Mouse (Mus musculus): ENCODE measurements around the gene Klhl22. TPM values are rescaled to one million over a fixed set of nuclear protein-coding genes. Genes with fewer than 3 reads are reported as not detected.
A peak's percentile ranks its signal among the peaks of the same experiment; 100 is the strongest.
"Not testable (repeated sequence)": the region's sequence is repeated elsewhere in the genome, so short reads cannot be mapped to it uniquely, and the experiment has no call there.

Gene Klhl22
- polyA plus RNA-seq, 1 experiment: 72.7 TPM

- WGBS: 62% methylated on average over 2 of the region's 2 CpGs
- H3K4me3 ChIP-seq (ENCODE audit: control insufficient read depth, insufficient read depth, low read length): no peak overlapping the region
These were observed 25.8 kb upstream of the Klhl22 start for GRCm38 (mm10) chr16:17733646-17734045.

GRCm38 (mm10) chr16:17734872-17735271 is 24.5 kb upstream of the Klhl22 start:
- H3K27ac ChIP-seq (ENCODE audit: control insufficient read depth, insufficient read depth, low read length); H3K27me3 ChIP-seq (ENCODE audit: control insufficient read depth, insufficient read depth, low read length); DNase-seq; H3K4me1 ChIP-seq (replicated peaks; ENCODE audit: control insufficient read depth, insufficient read depth, low read length); H3K4me3 ChIP-seq (ENCODE audit: control insufficient read depth, insufficient read depth, low read length); H3K36me3 ChIP-seq (ENCODE audit: control insufficient read depth, insufficient read depth, low read length): not testable (repeated sequence)
- 93% methylated on average over 6 of the region's 6 CpGs for WGBS

More at GRCm38 (mm10) chr16:17733646-17734045, 25.8 kb upstream of the Klhl22 start:
- Histone ChIP-seq H3K36me3 (ENCODE audit: control insufficient read depth, insufficient read depth, low read length) (no peaks in the 10 kb centered on the region), H3K4me1 (replicated peaks; ENCODE audit: control insufficient read depth, insufficient read depth, low read length) (no peaks in the 10 kb centered on the region), H3K27ac (ENCODE audit: control insufficient read depth, insufficient read depth, low read length) (no peak overlapping the region), H3K27me3 (ENCODE audit: control insufficient read depth, insufficient read depth, low read length) (peaks cover 2% of the 10 kb centered on the region; the same call in 1 of the 2 replicates)
- no peak for DNase-seq
- TF ChIP-seq POLR2A (IDR thresholded peaks at IDR 0.05; ENCODE audit: control insufficient read depth, extremely low read depth, insufficient read depth, low read length, poor library complexity) (no peak), CTCF (IDR thresholded peaks at IDR 0.05; ENCODE audit: borderline replicate concordance, control insufficient read depth, extremely low read depth, insufficient read depth, low read length, poor library complexity) (no peak)

GRCm38 (mm10) chr16:17736156-17736555 is 23.3 kb upstream of the Klhl22 start:
- DNase-seq: no peak
- WGBS: 57% methylated on average over 4 of the region's 4 CpGs
- no peak overlapping the region for H3K27ac ChIP-seq (ENCODE audit: control insufficient read depth, insufficient read depth, low read length)
- H3K4me3 ChIP-seq (ENCODE audit: control insufficient read depth, insufficient read depth, low read length): no peak overlapping the region
- H3K4me1 ChIP-seq (replicated peaks; ENCODE audit: control insufficient read depth, insufficient read depth, low read length): no peaks in the 10 kb centered on the region
- peaks cover 2% of the 10 kb centered on the region; the same call in 1 of the 2 replicates for H3K27me3 ChIP-seq (ENCODE audit: control insufficient read depth, insufficient read depth, low read length)
- H3K36me3 ChIP-seq (ENCODE audit: control insufficient read depth, insufficient read depth, low read length): no peaks in the 10 kb centered on the region
- TF ChIP-seq POLR2A (IDR thresholded peaks at IDR 0.05; ENCODE audit: control insufficient read depth, extremely low read depth, insufficient read depth, low read length, poor library complexity) (no peak), CTCF (IDR thresholded peaks at IDR 0.05; ENCODE audit: borderline replicate concordance, control insufficient read depth, extremely low read depth, insufficient read depth, low read length, poor library complexity) (no peak)

GRCm38 (mm10) chr16:17740080-17740479 is 19.3 kb upstream of the Klhl22 start:
- Histone ChIP-seq H3K4me3 (ENCODE audit: control insufficient read depth, insufficient read depth, low read length) (no peak overlapping the region), H3K4me1 (replicated peaks; ENCODE audit: control insufficient read depth, insufficient read depth, low read length) (no peaks in the 10 kb centered on the region), H3K36me3 (ENCODE audit: control insufficient read depth, insufficient read depth, low read length) (no peaks in the 10 kb centered on the region), H3K27me3 (ENCODE audit: control insufficient read depth, insufficient read depth, low read length) (0 out of 2 replicates have a peak, but pooled peaks cover 2% of the 10 kb centered on the region), H3K27ac (ENCODE audit: control insufficient read depth, insufficient read depth, low read length) (no peak overlapping the region)
- no peak for DNase-seq
- WGBS: 90% methylated on average over 4 of the region's 4 CpGs
- TF ChIP-seq POLR2A (IDR thresholded peaks at IDR 0.05; ENCODE audit: control insufficient read depth, extremely low read depth, insufficient read depth, low read length, poor library complexity) (no peak), CTCF (IDR thresholded peaks at IDR 0.05; ENCODE audit: borderline replicate concordance, control insufficient read depth, extremely low read depth, insufficient read depth, low read length, poor library complexity) (no peak)

GRCm38 (mm10) chr16:17742810-17743209 is 16.6 kb upstream of the Klhl22 start:
- no peak for DNase-seq
- H3K27ac ChIP-seq (ENCODE audit: control insufficient read depth, insufficient read depth, low read length): no peak overlapping the region

GRCm38 (mm10) chr16:17743279-17743678 is 16.1 kb upstream of the Klhl22 start:
- H3K27ac ChIP-seq (ENCODE audit: control insufficient read depth, insufficient read depth, low read length): no peak overlapping the region
- H3K36me3 ChIP-seq (ENCODE audit: control insufficient read depth, insufficient read depth, low read length): no peaks in the 10 kb centered on the region
- no peak overlapping the region for H3K4me3 ChIP-seq (ENCODE audit: control insufficient read depth, insufficient read depth, low read length)
- WGBS: 72% methylated on average over 4 of the region's 4 CpGs
- DNase-seq: no peak
- TF ChIP-seq CTCF (IDR thresholded peaks at IDR 0.05; ENCODE audit: borderline replicate concordance, control insufficient read depth, extremely low read depth, insufficient read depth, low read length, poor library complexity): no peak
- no peak for TF ChIP-seq POLR2A (IDR thresholded peaks at IDR 0.05; ENCODE audit: control insufficient read depth, extremely low read depth, insufficient read depth, low read length, poor library complexity)
- no peaks in the 10 kb centered on the region for H3K4me1 ChIP-seq (replicated peaks; ENCODE audit: control insufficient read depth, insufficient read depth, low read length)
- no peaks in the 10 kb centered on the region for H3K27me3 ChIP-seq (ENCODE audit: control insufficient read depth, insufficient read depth, low read length)

More at GRCm38 (mm10) chr16:17742810-17743209, 16.6 kb upstream of the Klhl22 start:
- H3K4me1 ChIP-seq (replicated peaks; ENCODE audit: control insufficient read depth, insufficient read depth, low read length): no peaks in the 10 kb centered on the region
- H3K4me3 ChIP-seq (ENCODE audit: control insufficient read depth, insufficient read depth, low read length): no peak overlapping the region
- TF ChIP-seq CTCF (IDR thresholded peaks at IDR 0.05; ENCODE audit: borderline replicate concordance, control insufficient read depth, extremely low read depth, insufficient read depth, low read length, poor library complexity): no peak
- no peak for TF ChIP-seq POLR2A (IDR thresholded peaks at IDR 0.05; ENCODE audit: control insufficient read depth, extremely low read depth, insufficient read depth, low read length, poor library complexity)
- WGBS: 91% methylated on average over 1 of the region's 1 CpGs
- no peaks in the 10 kb centered on the region for H3K36me3 ChIP-seq (ENCODE audit: control insufficient read depth, insufficient read depth, low read length)
- no peaks in the 10 kb centered on the region for H3K27me3 ChIP-seq (ENCODE audit: control insufficient read depth, insufficient read depth, low read length)

- H3K4me1 ChIP-seq (replicated peaks; ENCODE audit: control insufficient read depth, insufficient read depth, low read length): no peaks in the 10 kb centered on the region
- H3K27me3 ChIP-seq (ENCODE audit: control insufficient read depth, insufficient read depth, low read length): no peaks in the 10 kb centered on the region
- no peak overlapping the region for H3K27ac ChIP-seq (ENCODE audit: control insufficient read depth, insufficient read depth, low read length)
- no peak overlapping the region for H3K4me3 ChIP-seq (ENCODE audit: control insufficient read depth, insufficient read depth, low read length)
- peak; percentile 45 for DNase-seq
- peak; percentile 85 for TF ChIP-seq CTCF (IDR thresholded peaks at IDR 0.05; ENCODE audit: borderline replicate concordance, control insufficient read depth, extremely low read depth, insufficient read depth, low read length, poor library complexity)
- TF ChIP-seq POLR2A (IDR thresholded peaks at IDR 0.05; ENCODE audit: control insufficient read depth, extremely low read depth, insufficient read depth, low read length, poor library complexity): no peak
- H3K36me3 ChIP-seq (ENCODE audit: control insufficient read depth, insufficient read depth, low read length): no peaks in the 10 kb centered on the region
- 31% methylated on average over 1 of the region's 1 CpGs for WGBS
These were observed 14.9 kb upstream of the Klhl22 start for GRCm38 (mm10) chr16:17744536-17744935.

All from thymus, adult 2 months (tissue).